Mouse (Mus musculus): ENCODE results near the gene Rtp3. TPM values are rescaled to one million over a fixed set of nuclear protein-coding genes. Genes with fewer than 3 reads are reported as not detected.

The Rtp3 gene
- polyA plus RNA-seq, 1 experiment from 2014 or later: 0.20 TPM

- Histone ChIP-seq H3K27ac (no peak overlapping the region), H3K4me3 (no peak overlapping the region), H3K4me1 (no peaks in the 10 kb centered on the region), H3K36me3 (no peaks in the 10 kb centered on the region), H3K4me2 (no peak overlapping the region), H3K9me3 (no peaks in the 10 kb centered on the region), H3K9ac (no peak overlapping the region), H3K27me3 (peaks cover 5% of the 10 kb centered on the region; the same call in 1 of the 2 replicates)
- no peak for ATAC-seq (ENCODE audit: insufficient number of reproducible peaks, insufficient read depth, low FRiP score, low TSS enrichment, low read depth)
- 68% methylated on average over 12 of the region's 12 CpGs for WGBS
These were observed 52.6 kb downstream of the Rtp3 start for GRCm38 (mm10) chr9:110937506-110938490.

- H3K4me2 ChIP-seq: no peak overlapping the region
- no peaks in the 10 kb centered on the region for H3K27me3 ChIP-seq
- ATAC-seq (ENCODE audit: insufficient number of reproducible peaks, insufficient read depth, low FRiP score, low TSS enrichment, low read depth): no peak
- no peaks in the 10 kb centered on the region for H3K9me3 ChIP-seq
- peaks cover 10% of the 10 kb centered on the region for H3K4me1 ChIP-seq
- H3K9ac ChIP-seq: no peak overlapping the region
- 85% methylated on average over 7 of the region's 7 CpGs for WGBS
- H3K27ac ChIP-seq: no peak overlapping the region
- H3K4me3 ChIP-seq: no peak overlapping the region
- no peaks in the 10 kb centered on the region for H3K36me3 ChIP-seq
These were observed 54.4 kb downstream of the Rtp3 start for GRCm38 (mm10) chr9:110935941-110936340.

Other genes with a start within 250 kb of the Rtp3 start
- gene Myl3, start 248.7 kb downstream of the Rtp3 start, polyA plus RNA-seq (2015; fragmentation: Nextera tagmentation; extraction: Ambion mirVana): 1.6 and 12.3 TPM in 2 replicates
- 138 and 165 TPM in 2 replicates for gene Pth1r, start 243.4 kb downstream of the Rtp3 start, polyA plus RNA-seq (2015; fragmentation: Nextera tagmentation; extraction: Ambion mirVana)
- gene Prss42, start 192.4 kb downstream of the Rtp3 start, polyA plus RNA-seq (2015; fragmentation: Nextera tagmentation; extraction: Ambion mirVana): not detected in 2 replicates
- not detected in 2 replicates for gene Prss44, start 176.6 kb downstream of the Rtp3 start, polyA plus RNA-seq (2015; fragmentation: Nextera tagmentation; extraction: Ambion mirVana)
- not detected in 2 replicates for gene Prss43, start 163.9 kb downstream of the Rtp3 start, polyA plus RNA-seq (2015; fragmentation: Nextera tagmentation; extraction: Ambion mirVana)
- gene Prss45, start 156.0 kb downstream of the Rtp3 start, polyA plus RNA-seq (2015; fragmentation: Nextera tagmentation; extraction: Ambion mirVana): not detected in 2 replicates
- gene Prss46, start 146.1 kb downstream of the Rtp3 start, polyA plus RNA-seq (2015; fragmentation: Nextera tagmentation; extraction: Ambion mirVana): not detected in 2 replicates
- gene Prss50, start 132.6 kb downstream of the Rtp3 start, polyA plus RNA-seq (2015; fragmentation: Nextera tagmentation; extraction: Ambion mirVana): 0.14 and 0.48 TPM in 2 replicates
- 4.3 and 4.6 TPM in 2 replicates for gene Als2cl, start 110.7 kb downstream of the Rtp3 start, polyA plus RNA-seq (2015; fragmentation: Nextera tagmentation; extraction: Ambion mirVana)
- gene Tmie, start 110.5 kb downstream of the Rtp3 start, polyA plus RNA-seq (2015; fragmentation: Nextera tagmentation; extraction: Ambion mirVana): 2.3 and 2.4 TPM in 2 replicates
- not detected in 2 replicates for gene Fam240a, start 73.7 kb downstream of the Rtp3 start, polyA plus RNA-seq (2015; fragmentation: Nextera tagmentation; extraction: Ambion mirVana)
- 0.62 and 0.87 TPM in 2 replicates for gene Tdgf1, start 44.4 kb downstream of the Rtp3 start, polyA plus RNA-seq (2015; fragmentation: Nextera tagmentation; extraction: Ambion mirVana)
- 0.28 and 0.62 TPM in 2 replicates for gene Lrrc2, start 39.0 kb downstream of the Rtp3 start, polyA plus RNA-seq (2015; fragmentation: Nextera tagmentation; extraction: Ambion mirVana)
- gene Ltf, start 28.7 kb upstream of the Rtp3 start, polyA plus RNA-seq (2015; fragmentation: Nextera tagmentation; extraction: Ambion mirVana): 0.46 and 1.6 TPM in 2 replicates
- 0.62 and 0.63 TPM in 2 replicates for gene Ccrl2, start 66.9 kb upstream of the Rtp3 start, polyA plus RNA-seq (2015; fragmentation: Nextera tagmentation; extraction: Ambion mirVana)
- gene Lrrfip2, start 127.0 kb upstream of the Rtp3 start, polyA plus RNA-seq (2015; fragmentation: Nextera tagmentation; extraction: Ambion mirVana): 41.7 and 47.3 TPM in 2 replicates

Measured in embryonic facial prominence, embryonic 13.5 days (tissue).